Mouse (Mus musculus) urinary bladder, postnatal 10 days (tissue): Measurements from ENCODE around the gene Aars2.

Source experiments
- DNase-seq: peaks from one replicate; pipeline ENCODE4 v3.0.0; 2022; ENCODE audit warnings: low spot score

Gene Aars2

DNA sequence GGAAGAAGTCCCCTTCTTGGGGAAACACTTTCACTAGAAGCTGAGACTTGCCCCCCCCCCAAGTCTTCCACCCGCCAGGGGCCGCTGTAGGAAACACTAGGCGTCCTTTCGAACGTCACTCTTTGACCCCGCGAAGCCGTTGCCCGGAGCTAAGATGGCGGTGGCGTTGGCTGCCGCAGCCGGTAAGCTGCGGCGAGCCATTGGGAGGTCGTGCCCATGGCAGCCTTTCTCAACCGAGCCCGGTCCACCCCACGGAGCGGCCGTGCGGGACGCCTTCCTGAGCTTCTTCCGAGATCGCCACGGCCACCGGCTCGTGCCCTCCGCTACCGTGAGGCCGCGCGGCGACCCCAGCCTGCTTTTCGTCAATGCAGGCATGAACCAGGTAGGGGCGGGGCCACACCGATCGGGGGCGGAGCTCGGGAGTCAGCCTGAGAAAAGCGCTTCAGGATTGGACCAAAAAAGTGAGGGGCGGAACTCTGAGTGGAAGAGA lies at the start of gene Aars2:
Aars2 (plus strand) TSS at position 142 of the 490 bp plus-strand sequence.
- DNase-seq: peak; percentile 82

- no peak for DNase-seq
Measured at GRCm38 (mm10) chr17:45457487-45457886, 49.2 kb upstream of the Aars2 start.

DNA sequence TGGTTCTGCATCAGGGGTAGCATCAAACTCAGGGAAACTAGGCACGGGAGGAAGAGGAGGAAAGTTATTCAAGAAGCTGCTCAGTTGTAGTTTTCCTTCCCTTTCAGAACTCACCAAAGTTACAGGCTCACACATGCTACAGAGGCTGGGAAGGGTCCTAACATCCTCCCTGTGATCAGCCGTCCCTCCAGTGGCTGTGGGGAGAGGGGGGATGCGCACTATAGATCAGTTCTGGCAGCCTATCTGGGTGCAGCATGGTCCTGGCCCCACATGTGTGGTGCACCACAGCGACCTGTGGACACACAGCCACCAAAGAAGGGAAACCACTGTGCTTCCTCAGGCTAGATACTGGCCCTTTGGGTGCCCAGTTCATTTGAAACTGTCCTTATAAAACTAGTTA lies 48.1 kb upstream of the Aars2 start:
- no peak for DNase-seq

DNA sequence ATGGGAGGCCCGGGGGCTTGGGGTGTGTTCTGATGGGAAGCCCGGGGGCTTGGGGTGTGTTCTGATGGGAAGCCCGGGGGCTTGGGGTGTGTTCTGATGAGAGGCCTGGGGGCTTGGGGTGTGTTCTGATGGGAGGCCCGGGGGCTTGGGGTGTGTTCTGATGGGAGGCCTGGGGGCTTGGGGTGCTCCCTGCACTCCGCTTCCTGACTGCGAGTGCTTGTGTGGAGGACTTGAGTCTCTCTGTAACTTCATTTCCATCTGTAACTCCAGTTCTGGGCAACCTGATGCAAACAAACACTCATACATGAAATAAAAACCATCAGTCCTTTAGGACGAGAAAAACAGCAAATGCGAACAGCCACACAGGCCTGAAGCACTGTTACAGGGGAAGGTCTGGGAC lies 47.6 kb upstream of the Aars2 start:
- DNase-seq: no peak

GRCm38 (mm10) chr17:45462506-45462905 lies 44.1 kb upstream of the Aars2 start:
- no peak for DNase-seq

- no peak for DNase-seq
Measured at GRCm38 (mm10) chr17:45464255-45464654, 42.4 kb upstream of the Aars2 start.

DNA sequence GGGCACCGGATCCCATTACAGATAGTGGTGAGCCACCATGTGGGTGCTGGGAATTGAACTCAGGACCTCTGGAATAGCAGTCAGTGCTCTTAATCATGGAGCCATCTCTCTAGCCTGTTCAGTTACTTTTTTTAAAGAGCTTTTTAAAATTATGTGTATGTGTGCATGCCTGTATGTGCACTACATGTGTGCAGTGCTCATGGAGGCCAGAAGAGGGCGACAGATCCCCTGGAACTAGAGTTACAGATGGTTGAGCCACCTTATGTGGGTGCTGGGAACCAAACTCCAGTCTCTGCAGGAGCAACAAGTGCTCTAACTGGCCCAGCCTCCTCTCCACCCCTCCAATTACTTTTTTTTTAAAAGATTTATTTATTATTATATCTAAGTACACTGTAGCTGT lies 39.9 kb upstream of the Aars2 start:
- DNase-seq: no peak

DNA sequence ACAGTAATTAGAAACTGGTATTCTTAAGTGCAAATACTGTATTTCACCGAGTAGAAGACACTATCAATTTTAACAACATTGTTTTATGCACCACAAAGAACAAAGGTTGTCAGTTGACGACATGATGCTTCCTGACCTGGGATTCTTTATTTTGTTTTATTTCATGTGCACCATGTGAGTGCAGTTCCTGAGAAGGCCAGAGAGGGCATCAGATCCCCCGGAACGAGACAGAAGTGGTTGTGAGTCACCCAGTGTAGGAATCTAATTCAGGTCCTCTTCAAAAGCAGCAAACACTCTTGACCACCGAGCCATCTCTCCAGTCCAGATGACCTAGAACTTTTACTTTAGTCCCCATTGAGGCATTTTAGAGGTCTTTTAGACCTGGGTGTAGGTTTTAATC lies 38.3 kb upstream of the Aars2 start:
- DNase-seq: no peak

DNA sequence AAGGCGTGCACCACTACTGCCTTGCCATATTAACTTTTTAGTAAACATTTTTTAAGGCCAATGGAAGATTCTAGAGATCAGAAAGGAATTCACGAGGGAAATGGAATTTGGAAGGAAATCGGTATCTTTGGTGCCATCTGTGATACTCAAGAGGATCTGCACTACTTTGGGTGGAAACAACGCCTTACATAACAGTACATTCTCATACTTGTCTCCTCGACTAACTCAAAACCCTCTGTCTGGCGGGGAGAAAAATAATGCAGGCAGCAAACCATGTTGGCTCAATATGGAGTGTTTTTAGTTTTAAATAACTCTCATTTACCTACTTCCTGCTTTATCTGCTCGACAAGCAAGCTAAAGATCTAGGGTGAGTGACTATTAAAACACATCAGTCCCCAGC lies 35.9 kb upstream of the Aars2 start:
- no peak for DNase-seq

- no peak for DNase-seq
Measured at GRCm38 (mm10) chr17:45473667-45474066, 33.0 kb upstream of the Aars2 start.

- no peak for DNase-seq
Measured at GRCm38 (mm10) chr17:45474146-45474545, 32.5 kb upstream of the Aars2 start.

- no peak for DNase-seq
Measured at GRCm38 (mm10) chr17:45474669-45475465, 31.8 kb upstream of the Aars2 start, which contains the start of gene Spats1. Gene Spats1 (minus strand): TSS chr17:45475415.

DNA sequence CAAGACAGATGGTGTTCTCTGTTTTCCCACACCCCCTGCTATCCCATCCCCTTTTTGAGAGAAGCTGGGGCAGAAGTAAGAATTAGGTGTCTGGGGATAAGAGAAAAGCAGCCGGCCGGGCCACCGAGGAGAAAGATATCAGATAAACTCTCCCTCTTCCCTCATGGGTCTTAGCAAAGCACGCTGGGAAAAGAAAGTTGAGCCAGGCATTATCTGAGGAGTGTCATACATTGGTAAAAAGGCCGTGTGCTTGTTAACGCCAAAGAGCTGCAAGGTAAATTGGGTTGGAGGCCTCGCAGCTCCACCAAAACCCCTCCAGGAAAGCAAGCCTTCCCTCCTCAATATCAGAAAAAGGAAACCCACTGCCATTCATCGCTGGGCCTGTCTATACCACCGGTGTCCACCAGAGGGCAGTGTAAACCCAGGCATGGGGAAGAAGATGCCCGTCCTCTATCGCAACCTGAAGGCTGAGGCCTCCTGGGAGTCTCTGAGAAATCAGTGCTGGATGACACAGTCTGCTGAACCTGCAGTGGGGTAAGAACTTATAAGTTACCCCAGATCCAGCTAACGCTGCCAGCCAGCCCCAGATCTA lies 28.3 kb upstream of the Aars2 start:
- peak; percentile 51 for DNase-seq

- DNase-seq: no peak
Measured at GRCm38 (mm10) chr17:45480429-45480828, 26.2 kb upstream of the Aars2 start.

DNA sequence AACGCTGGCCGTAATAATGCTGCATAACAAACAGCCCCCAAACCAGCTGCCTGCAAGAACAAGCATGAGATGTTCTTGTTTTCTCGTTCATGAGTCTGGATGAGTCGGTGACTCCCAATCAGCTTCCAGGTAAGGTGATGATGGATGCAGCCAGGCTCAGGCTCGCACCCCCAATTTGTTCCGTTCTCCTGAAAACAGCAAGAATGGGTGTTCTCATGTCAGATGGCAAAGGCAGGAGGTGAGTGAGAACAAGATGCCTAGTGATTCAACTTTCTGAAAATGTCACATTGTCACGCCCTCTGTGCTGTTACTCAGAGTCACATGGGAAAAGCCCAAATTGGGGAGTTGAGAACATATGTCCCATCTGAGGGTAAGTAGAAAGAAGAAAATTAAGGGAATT lies 21.1 kb upstream of the Aars2 start:
- DNase-seq: no peak

DNA sequence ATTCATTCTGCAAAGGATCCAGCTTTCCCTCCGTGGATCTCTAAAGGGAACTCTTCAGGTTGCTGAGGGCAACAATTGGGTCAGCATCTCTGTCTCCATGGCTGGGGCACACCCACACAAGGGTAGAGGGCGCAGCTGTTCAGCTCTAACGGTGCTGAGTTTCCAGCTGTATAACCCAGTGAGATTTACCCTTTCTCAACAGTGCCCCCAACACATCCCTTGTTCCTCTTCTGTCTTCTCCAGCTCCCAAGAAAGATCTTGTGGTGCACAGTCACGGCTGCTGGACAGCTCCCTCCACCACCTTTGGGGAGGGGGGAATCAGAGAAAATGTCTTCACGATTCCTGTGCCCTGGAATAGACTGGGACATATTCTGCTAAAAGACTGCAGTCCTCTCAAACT lies 19.4 kb upstream of the Aars2 start:
- DNase-seq: no peak

- no peak for DNase-seq
Measured at GRCm38 (mm10) chr17:45488321-45489254, 18.1 kb upstream of the Aars2 start.

- no peak for DNase-seq
Measured at GRCm38 (mm10) chr17:45489736-45490135, 16.9 kb upstream of the Aars2 start.

DNA sequence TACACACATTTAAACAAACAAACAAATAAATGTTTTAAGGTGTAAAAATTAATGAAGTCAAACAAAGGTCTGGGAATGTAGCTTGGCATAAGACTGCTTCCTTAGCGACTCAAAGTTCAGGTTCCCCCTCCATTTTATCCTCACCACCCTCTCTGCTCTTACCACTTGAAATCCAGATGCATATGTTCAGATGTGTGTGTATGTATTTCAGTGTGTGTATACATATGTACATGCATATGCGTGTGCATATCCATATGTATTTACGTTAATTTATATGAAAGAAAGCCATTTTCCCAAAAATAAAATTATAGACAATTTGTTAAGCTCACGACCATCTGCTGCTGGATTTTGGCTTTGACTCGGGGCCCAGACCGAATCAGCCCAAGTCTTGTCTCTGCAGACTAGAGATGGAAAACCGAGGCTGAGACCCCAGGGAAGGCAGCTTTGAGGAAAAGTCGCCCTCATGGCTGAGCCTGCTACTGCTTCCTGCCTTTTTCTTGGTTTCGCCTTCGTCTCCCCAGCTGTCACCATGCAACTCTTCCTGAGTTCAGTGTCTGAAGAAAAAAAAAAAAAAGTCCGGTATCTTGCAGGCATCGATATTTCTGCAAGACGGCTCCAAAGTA lies 16.0 kb upstream of the Aars2 start:
- DNase-seq: no peak

DNA sequence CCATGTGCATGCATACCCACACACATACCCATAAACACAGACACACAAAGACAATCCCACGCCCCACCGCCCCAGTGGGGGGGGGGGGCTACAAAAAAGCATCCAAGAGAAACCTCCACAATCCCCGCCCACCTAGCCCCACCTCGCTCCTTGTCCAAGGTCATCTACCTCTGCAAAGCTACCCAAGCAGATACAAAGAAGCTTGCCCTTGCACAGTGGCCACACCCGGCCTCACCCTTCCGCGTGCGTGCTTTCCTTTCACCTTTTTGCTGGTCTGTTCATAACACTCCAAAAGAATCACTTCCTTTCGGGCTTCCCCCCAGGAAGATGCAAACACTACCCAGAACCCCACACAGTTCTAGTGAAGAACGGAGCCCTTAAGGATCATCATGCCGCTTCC lies 11.2 kb upstream of the Aars2 start:
- no peak for DNase-seq

GRCm38 (mm10) chr17:45498397-45498796 lies 8.2 kb upstream of the Aars2 start:
- no peak for DNase-seq

DNA sequence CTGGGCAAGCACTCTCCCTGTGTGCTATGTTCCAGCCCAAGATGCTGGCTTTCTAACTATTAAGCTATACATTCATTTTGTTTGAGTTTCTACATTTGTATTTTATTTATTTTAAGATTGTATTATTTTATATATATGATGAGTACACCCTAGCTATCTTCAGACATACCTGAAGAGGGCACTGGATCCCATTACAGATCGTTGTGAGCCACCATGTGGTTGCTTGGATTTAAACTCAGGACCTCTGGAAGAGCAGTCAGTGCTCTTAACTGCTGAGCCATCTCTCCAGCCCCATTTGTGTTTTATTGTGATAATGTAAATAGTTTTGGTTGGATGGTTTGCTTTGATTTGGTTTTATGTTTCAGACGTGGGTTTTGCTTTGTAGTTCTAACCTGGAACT lies 7.1 kb upstream of the Aars2 start:
- DNase-seq: no peak
